Mouse (Mus musculus) mesoderm, embryonic 11.5 days (tissue): ENCODE results near the gene Gps2.
A peak's percentile ranks its signal among the peaks of the same experiment; 100 is the strongest.
"Not testable (repeated sequence)": the region's sequence is repeated elsewhere in the genome, so short reads cannot be mapped to it uniquely, and the experiment has no call there.

Source experiments
- DNase-seq: peaks from one replicate; pipeline ENCODE4 v3.0.0-alpha.2; 2012; ENCODE audit warnings: low read depth, low spot score

Gene Gps2

DNA sequence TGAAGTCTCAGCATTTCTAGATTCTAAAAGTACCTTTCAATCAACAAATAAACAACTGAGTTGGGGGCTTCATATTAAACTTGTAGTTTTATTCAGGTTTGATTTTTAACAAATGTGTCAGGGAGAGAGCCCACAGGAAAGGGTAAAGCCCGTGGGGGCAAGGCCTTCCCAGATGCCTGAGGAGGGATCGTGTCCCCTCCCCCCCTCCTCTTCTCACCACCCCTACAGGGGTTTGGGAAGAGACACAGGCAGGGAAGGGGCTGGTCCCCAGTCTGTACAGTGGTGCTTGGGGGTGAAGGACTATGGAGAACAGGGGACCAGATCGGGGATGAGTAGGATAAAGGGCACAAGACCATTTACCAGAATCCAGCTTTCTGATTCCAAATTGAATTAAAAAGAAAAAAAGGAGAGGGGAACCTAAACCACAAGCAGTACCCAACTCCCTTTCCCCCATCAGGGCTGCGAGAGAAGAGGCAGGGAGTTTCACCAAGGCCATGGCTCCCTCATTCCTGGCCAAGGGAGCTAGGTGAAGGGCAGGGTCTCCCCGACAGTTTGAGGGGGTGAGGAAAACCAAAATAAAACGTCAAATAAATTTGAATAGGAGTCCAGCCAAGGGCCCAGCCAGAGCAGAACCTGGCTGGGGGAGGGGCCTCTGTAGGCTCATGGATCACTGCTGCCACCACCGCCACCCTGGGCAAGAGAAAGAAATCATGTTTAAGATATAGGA lies 3.1 kb downstream of the Gps2 start:
- DNase-seq = not testable (repeated sequence)

DNA sequence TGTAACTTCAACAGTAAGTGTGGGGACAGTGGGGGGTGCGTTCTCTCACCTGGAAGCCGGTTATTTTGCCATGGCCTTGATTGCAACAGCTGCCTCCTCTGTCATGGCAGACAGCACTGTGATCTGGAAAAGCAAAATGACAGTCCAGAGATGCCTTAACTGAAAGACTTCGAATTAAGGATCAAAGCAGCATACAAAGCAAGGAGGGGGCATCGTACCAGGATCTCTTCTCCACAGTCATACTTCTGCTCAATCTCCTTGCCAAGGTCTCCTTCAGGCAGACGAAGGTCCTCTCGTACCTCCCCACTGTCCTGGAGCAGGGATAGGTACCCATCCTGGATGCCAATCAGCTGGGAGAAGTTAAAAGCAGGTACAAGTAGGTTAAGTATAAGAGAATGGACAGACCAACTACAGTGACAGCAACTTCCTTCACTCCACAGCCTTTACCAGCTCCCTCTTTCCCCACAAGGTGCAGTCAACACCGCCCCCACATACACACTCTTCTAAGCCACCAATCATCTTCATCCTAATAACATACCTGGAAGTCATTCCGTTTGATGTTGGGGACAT lies 3.8 kb downstream of the Gps2 start:
- DNase-seq = no peak

DNA sequence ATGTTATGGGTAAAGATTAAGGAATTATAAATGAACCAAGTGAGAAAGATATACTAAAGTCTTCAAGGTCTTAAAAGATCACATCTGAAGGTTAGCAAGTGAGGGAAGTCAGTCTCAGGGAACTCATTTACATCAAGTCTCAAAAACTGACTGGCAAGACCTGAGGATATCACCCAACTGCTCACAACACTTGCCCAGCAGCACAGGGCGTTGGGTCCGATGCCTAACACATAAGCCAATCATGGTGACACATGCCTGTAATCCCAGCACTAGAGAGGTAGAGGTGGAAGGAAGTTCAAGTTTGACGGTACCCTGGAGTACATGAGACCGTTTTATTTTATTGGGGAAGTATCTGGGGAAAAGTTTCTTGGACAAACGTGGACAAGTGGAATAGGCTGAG lies 4.4 kb downstream of the Gps2 start:
- no peak for DNase-seq

DNA sequence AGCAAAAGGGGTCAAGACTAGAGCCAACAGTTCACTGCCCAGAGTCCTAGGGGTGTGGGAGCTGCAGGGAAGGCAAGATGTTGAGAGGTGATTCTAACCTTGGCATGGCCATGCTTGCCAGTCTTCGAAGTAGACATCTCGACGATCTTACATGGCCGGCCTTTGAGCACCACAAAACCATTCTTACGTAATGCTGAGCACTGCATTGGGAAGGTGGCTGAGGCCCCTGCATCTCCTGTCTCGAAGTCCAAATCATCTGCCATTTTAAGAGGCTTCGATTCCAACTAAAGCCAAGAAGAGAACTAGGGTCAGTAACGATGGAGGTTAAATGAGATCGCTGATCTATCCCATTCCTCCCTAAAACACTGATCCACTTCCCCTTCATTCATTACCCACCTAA lies 5.4 kb downstream of the Gps2 start:
- DNase-seq = no peak

DNA sequence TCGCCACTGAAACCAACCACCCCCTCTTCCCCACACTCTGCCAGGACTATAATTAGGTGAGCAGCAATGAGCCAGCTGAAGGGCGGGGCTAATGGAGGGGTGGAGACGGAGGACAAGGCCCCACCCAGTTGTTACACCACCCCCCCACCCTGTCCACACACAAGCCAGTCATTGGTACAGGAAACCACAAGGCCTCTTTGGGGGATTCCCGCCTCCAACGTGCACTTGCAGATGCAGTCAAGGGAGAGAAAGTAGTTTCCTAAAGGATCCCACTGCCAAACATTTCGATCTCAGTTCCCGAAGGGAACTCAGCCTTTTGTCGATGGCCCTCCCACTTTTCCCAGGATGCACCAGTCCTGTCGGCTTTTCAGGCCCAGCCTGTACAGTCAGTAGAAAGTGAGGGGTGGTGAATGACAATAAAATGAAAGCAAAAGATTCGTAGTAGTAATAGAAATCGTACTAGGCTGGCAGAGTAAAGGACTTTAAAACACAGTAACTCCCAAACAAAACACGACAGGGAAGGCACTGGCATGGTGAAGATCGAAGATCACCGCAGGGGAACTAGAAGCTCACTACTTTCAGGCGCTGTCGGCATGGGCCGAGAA lies 6.1 kb downstream of the Gps2 start:
- DNase-seq = peak; percentile 61

DNA sequence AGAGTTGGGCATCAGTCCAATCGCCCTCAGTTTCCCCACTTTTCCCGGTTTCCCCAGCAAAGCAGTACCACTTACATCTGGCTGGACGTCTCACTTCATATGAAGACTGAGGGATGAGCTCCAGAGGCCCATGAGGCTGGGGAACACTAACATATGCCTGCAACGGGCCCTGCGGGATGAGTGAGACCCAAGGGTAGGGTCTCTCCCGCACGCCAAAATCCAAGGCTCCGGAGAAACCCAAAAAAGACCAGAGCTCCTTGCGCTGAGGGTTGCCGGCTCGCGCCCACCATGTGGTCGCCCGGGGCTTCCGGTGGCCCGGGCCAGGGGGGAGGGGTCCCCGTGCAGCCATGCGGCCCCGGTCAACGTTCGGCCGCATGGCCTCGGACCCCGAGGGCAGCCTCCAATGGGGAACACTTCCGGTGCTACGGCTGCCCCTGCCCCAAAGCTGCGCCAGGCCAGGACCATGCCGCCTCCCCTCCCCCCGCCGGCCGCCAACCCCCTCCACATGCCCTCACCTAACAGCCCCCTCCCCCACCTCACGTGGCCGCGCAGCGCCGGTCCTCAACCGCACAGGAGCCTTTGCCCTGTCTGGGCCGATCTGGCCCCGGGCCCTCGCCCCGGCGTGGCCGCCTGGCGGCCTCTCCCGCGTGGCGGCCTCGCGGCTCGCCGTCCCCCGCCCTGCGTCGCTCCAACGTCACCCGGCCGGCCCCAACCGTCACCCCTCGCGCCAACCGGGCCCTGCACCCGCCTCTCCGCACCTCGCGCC lies 6.8 kb downstream of the Gps2 start:
- peak; percentile 62 for DNase-seq

DNA sequence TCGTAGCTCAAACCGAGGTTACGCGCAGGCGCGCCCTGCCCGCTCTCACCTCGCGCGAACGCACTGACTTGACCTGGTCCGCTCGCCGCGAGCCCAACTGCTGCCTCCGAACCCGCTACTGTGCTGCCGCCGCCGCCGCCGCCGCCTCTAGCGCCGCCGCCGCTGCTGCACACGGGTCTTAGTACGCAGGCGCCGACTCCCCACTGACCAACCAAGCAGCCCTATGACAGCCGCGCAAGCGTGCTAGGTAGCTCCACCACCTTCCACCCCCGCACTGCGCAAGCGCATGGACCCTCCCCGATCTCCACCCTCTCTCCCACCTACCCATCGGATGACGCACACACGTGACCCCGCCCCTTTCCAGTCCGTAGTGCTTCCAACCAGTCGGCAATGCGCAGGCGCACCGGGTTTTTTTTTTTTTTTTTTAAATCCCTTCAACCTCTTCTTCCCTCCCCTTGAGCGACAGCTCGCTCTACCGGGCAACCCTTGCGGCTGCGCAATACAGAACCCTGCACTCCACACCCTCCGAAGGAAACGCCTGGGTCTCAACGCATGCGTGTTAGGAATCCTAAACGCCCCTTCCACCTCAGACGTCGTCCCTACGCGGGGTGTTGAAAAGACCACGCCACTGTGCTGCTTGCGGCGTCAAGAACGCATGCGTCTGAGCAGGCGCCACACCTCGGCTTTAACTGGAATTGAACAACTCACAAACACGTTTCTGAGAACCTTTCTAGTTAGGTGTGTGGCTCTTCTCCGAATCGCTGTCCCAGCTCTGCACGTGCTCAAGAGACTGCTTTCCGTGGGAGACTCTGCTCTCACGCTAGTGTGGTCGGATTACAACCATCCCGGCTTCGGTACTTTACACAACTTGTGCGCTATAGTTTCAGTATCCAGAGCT lies 7.7 kb downstream of the Gps2 start, which contains the start of gene Eif5a:
TSS of gene Eif5a (minus strand) at position 845 of the 898 bp plus-strand sequence.
- peak; percentile 100 for DNase-seq

DNA sequence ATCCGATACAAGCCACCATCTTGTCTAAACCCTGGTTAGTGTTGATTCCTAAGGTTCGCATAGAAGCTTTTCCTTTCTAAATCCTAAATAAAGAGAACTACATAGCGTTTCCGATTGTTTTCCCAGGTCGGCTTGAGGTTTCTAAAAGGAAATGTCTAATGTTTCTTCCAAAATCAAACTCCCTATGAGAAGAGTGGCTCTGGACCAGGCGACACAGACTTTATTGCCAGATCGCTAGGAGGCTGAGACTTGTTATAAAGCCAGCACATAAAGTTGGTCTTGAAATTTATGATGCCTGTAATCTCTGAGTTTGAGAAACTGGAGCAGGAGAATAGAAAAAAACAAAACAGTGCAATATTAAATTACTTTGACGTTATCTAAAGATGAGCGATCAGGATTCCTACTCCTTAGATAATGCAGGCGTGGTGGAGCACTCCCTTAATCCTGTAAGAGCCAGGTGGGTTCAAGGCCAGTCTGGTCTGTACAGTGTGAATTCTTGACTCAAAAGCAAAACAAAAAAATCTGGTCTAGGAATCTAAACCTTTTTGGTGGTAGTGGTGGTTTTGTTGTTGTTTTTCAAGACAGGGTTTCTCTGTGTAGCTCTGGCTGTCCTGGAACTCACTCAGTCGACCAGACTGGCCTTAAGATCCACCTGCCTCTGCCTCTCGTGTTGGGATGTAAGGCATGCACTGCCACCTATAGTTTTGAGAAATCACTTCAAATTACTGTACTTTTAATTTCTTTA lies 8.5 kb downstream of the Gps2 start:
- no peak for DNase-seq

DNA sequence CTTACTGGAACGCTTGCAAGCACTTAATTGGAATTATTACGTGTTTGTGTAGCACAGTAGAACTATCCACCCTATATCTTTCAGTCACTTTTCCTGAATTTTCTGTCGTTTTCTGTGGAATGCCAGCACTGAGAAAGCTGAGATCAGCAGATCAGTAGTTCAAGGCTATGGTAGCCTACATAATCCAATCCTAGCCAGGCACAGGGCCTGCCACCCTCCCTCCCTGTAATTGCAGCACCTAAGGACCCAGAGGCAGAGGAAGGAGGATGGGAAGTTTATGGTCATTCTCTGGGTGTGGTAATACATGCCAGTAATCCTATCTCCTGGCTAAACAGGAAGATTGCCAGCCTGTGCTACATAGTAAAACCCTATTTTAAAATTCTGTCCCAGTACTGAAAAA lies 9.1 kb downstream of the Gps2 start:
- DNase-seq = no peak

DNA sequence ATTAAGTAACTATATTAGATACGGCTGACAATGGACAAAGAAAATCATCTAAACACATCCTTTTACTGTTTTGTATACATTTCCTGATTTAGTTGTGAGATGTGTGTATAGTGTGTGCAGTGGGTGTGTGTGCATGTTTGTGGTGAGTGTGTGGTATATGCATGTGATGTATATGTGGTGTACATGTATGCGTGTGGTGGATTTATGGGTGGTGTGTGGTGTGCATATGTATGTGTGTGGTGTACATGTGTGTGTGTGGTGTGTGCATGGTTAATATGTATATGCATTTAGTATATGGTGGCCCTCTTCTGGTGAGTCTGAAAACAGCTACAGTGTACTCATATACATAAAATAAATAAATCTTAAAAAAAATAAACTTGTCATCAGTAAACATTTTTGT lies 13.8 kb downstream of the Gps2 start:
- no peak for DNase-seq

DNA sequence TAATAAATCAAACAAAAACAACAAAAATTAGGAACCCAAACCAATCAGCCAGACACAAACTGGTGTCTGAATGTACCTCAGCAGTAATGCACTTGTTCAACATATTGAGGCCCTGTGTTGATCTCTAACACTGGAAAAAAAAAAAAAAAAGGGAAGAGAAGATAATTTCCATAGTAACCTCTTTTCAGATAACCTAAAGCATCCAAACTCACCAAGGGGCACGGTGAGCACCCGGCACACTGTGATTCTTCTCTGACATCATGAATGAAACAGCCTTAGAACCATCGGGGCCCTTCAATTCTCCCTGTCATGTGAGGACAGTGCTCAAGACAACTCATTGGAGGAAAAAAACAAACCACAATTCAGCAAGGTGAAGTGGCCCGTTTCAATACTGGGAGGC lies 16.0 kb downstream of the Gps2 start:
- DNase-seq = no peak

DNA sequence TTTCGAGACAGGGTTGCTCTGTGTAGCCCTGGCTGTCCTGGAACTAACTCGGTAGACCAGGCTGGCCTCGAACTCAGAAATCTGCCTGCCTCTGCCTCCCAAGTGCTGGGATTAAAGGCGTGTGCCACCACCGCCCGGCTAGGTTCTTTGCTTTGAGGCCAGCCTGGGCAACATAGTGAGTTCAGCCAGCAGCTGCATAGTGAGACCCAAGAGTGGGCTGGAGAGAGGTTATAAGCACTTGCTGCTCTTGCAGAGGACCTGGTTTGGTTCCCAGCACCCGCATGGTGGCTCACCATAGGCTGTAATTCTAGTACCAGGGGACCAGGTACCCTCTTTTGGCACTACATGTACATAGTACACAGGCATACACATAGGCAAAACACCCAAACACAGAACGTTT lies 16.5 kb downstream of the Gps2 start:
- not testable (repeated sequence) for DNase-seq

DNA sequence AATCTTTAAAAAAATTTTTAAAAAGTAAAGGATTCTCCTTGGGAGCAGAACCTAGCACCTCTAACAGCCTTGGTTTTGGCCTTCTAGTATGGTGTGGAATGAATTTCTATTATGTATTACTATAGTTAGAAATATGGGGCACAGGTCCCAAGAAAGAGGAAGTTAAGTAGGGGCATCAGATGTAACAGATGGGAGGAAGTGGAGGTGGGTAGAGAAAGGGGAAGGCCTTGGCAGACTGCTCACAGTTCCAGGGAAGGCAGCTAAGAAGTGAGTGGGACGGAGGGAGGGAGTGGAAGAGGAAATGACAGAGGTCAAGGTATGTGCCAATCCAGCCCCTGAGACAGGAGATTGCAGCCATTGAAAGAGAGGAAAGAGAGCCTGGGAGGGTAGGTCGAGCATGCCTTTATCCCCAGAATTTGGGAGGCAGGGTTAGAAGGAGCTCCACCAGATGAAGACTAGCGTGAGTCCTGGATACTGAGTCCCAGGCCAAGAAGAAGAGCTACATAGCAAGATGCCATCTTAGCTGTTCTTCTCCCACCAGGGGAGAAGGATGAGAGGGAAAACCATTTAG lies 17.4 kb downstream of the Gps2 start:
- DNase-seq = no peak

DNA sequence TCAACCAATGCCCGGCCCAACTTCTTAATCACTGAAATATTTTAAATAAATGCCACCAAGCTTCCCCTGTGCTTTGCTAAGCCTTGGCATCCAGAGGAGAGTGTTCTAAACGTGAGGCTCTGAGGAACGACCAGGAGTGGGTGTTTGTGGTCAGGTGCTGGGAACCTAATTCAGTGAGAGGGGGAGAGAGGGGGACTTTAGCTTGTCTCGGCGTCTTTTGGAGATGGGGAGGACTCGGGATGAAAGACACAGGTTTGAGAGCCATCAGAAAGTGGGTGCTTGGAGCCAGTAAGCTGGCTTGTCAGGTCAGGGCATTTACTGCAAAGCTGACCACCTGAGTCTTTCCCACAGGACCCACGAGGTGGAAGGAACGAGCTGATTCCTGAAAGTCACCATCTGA lies 18.1 kb downstream of the Gps2 start:
- no peak for DNase-seq

DNA sequence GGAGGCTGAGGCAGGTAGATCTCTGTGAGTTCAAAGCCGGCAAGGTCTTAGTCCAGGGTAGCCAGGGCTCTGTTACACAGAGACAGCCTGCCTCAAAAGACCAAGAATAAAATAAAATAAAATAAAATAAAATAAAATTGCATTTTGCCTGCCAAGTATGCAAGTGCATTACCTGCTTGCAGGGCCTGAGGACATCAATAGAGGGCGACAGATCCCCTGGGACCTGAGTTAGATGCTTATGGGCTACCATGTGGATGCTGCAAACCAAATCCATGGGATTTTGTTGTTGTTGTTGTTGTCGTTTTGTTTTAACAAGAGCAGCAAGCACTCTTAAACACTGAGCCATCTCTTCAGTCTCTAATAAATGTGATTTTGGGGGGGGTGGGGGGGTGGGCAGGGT lies 18.6 kb downstream of the Gps2 start:
- no peak for DNase-seq

DNA sequence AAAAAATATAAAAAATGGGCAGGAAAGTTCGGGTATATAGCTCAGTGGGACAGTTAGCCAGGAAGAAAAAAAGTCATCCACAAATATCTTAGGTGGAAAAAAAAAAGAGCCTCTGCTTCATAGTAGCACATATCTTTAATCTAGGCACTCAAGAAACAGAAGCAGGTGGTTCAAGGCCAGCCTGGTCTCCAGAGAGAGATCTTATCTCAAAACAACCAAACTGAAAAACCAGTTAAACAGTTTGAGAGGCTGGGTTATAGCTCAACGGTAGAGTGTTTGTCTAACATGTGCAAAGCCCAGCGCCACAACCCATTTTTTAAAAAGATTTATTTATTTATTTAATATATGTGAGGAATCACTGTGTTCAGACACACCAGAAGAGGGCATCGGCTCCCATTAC lies 19.4 kb downstream of the Gps2 start:
- no peak for DNase-seq

DNA sequence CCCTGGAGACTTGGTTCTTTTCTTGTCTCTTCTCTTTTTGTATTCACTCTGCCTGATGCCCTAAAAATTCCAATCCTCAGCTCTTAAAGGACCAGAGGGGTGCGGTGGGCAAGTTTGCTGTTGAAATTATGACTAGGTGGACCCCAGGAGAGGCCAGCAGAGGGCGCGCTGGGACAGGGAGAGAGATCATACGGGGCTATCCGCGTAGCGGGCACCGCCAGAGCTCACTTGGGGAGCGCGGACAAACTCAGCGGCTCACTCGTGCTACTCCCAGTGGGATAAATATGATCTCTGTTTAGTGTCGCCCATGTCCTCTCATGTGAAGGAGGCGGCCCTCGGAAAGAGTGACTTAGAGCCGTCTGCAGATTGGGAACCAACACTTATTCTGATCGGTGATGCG lies 20.5 kb downstream of the Gps2 start:
- peak; percentile 93 for DNase-seq

DNA sequence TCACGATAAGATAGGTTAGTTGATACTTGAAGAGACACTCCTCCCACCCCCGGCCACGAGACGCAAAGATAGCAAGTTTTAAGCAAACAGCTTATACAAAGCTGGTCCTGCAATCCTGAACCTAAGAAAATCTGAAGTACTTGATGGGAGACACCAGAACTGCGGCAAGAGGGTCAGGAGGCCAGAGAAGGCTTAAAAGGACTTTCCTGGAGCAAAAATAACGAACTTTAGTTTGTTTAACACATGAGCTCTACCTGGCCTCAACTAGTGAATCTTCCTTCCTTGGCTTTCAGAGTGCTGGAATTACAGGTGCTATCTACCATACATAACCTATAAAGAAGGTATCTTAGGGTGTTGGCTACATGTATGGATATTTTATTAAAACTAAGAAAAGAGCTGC lies 21.0 kb downstream of the Gps2 start:
- no peak for DNase-seq

DNA sequence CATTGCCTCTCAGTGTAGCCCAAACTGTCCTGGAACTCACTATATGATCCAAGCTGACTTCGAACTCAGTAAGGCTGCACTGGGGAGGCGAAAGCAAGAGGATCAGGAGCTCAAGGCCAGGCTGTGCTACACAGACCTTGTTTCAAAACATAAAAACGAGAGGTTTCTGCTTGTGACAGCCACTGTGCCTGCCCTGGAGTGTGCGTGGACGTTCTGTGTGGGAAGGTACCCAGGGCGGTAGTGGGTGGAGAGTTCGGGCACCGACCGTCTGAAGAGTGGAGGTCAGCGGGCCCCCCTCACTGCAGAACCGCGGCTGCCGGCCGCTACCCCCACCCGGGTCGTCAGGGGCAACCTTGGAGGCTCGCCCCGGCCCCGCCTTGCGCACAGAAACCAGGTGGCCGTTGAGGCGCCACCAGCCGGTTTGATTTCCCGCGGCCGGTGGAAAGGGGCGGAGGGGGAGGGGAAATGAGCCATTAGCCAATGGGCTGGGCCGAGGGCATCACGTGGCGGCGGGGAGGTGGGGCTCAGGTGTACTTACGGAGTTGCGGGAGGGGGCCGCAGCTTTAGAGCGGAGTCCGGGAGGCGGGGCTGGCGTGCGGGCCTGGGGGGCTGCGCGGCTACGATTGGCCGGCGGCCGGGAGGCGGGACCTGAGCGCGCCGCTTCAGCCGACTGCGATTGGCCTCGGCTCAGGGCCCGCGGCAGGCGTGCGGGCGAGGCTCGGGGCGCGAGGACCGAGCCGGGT lies 21.6 kb downstream of the Gps2 start, which contains the start of gene Ybx2:
TSS of gene Ybx2 (plus strand) at position 660 of the 743 bp plus-strand sequence.
- DNase-seq = peak; percentile 91

DNA sequence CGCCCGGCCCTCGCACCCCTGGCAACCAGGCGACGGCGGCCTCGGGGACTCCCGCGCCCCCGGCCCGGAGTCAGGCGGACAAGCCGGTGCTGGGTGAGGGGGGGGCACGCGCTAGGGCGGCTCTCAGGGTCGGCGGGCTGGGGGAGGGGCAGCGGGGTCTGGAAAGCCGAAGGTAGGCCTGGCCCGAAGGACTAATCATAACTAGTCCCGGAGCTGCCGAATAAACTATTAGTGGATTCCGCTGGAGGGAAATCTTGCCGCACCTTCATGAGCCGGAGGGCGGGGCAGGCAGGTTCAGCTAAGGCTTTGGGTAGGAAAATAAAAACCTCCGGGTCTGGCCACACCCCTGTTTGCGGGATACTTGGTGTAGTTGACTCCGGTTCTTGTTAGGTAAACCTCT lies 22.5 kb downstream of the Gps2 start:
- DNase-seq = no peak
